In the genomic region with DNA sequence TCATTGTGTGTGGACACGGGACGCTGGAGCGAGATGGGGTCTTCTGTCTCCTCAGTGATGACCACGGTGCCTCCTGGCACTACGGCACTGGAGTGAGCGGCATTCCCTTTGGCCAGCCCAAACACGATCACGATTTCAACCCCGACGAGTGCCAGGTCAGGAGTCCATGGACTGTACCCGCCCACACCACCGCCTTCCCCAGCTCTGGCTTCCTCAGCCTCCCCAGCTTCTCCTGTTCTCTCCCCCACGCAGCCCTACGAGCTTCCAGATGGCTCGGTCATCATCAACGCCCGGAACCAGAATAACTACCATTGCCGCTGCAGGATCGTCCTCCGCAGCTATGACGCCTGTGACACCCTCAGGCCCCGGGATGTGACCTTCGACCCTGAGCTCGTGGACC, we compare ENCODE assay signal across 12 mouse cellular contexts. TPM values are rescaled to one million over a fixed set of nuclear protein-coding genes. Genes with fewer than 3 reads are reported as not detected.
DNase-seq lines count a peak whose midpoint lies in the region; ATAC-seq and TF ChIP-seq lines count a peak whose summit lies in the region.
"Had no signal": no experiment of that assay in that cellular context is flagged by ENCODE, and none has a peak within 500 bp of the region (broad histone marks: within the 10 kb centered on the region; RNA-seq: fewer than 3 reads in every experiment).

No protein-coding gene starts in this region.

- H3K36me3 ChIP-seq in heart, embryonic 10.5 days, result peaks cover 28% of the 10 kb centered on the region
- H3K36me3 ChIP-seq in kidney, embryonic 15.5 days, result peaks cover 18% of the 10 kb centered on the region
- H3K36me3 ChIP-seq in small intestine, adult 2 months (ENCODE audit: control insufficient read depth, insufficient read depth, low read length), result peaks cover 20% of the 10 kb centered on the region
- peaks cover 8% of the 10 kb centered on the region for H3K36me3 ChIP-seq in thymus, adult 2 months (ENCODE audit: control insufficient read depth, insufficient read depth, low read length)

- H3K4me3 ChIP-seq in heart, embryonic 10.5 days, result no peak overlapping the region
- peak overlapping the region; percentile 2; the same call in 1 of the 2 replicates for H3K4me3 ChIP-seq in kidney, embryonic 15.5 days (replicated peaks)
- peak overlapping the region; percentile 40 for H3K4me3 ChIP-seq in small intestine, adult 2 months (ENCODE audit: low read depth, low read length)
- H3K4me3 ChIP-seq in thymus, adult 2 months (ENCODE audit: control insufficient read depth, insufficient read depth, low read length), result no peak overlapping the region
- H3K4me3 ChIP-seq: forebrain, embryonic 12.5 days; midbrain, embryonic 12.5 days had no signal

- H3K4me2 ChIP-seq in kidney, embryonic 15.5 days, result peak overlapping the region; percentile 29
- H3K4me2 ChIP-seq: forebrain, embryonic 12.5 days; midbrain, embryonic 12.5 days had no signal

- peaks cover 22% of the 10 kb centered on the region for H3K4me1 ChIP-seq in heart, embryonic 10.5 days
- peaks cover 30% of the 10 kb centered on the region for H3K4me1 ChIP-seq in kidney, embryonic 15.5 days
- H3K4me1 ChIP-seq in small intestine, adult 2 months (ENCODE audit: control insufficient read depth, insufficient read depth, insufficient read length, low read length), result peaks cover 16% of the 10 kb centered on the region
- peaks cover 10% of the 10 kb centered on the region for H3K4me1 ChIP-seq in thymus, adult 2 months (replicated peaks; ENCODE audit: control insufficient read depth, insufficient read depth, low read length)

- TF ChIP-seq CTCF in small intestine, adult 2 months (IDR thresholded peaks at IDR 0.05; ENCODE audit: extremely low read depth, insufficient read length, insufficient replicate concordance, low read depth, low read length), result no peak
- TF ChIP-seq CTCF in thymus, adult 2 months (IDR thresholded peaks at IDR 0.05; ENCODE audit: borderline replicate concordance, control insufficient read depth, extremely low read depth, insufficient read depth, low read length, poor library complexity), result no peak

- no peak for DNase-seq in heart, embryonic 10.5 days (ENCODE audit: low spot score)
- no peak for DNase-seq in heart, postnatal 4 days
- DNase-seq in right cerebral cortex, adult 18-20 months, result peak; percentile 48
- DNase-seq in right cerebral cortex, postnatal 36 days (ENCODE audit: low spot score in 2 of 2), result no peak
- no peak for DNase-seq in thymus, adult 2 months
- no peak for DNase-seq in right cerebral cortex, postnatal 14 days
- DNase-seq: cerebellum, adult 11 months had no signal

- no peaks in the 10 kb centered on the region for H3K27me3 ChIP-seq in heart, embryonic 10.5 days (ENCODE audit: insufficient read depth, poor library complexity, severe bottlenecking)
- H3K27me3 ChIP-seq in kidney, embryonic 15.5 days, result no peaks in the 10 kb centered on the region
- no peaks in the 10 kb centered on the region for H3K27me3 ChIP-seq in small intestine, adult 2 months (ENCODE audit: control insufficient read depth, insufficient read depth, low read length)
- H3K27me3 ChIP-seq in thymus, adult 2 months (ENCODE audit: control insufficient read depth, insufficient read depth, low read length), result no peaks in the 10 kb centered on the region
- H3K27me3 ChIP-seq: forebrain, embryonic 12.5 days had no signal

- H3K9me3 ChIP-seq in heart, embryonic 10.5 days, result no peaks in the 10 kb centered on the region
- no peaks in the 10 kb centered on the region for H3K9me3 ChIP-seq in kidney, embryonic 15.5 days (replicated peaks)
- H3K9me3 ChIP-seq: forebrain, embryonic 12.5 days; midbrain, embryonic 12.5 days had no signal

- no peak for ATAC-seq in kidney, embryonic 15.5 days (replicated peaks; ENCODE audit: low FRiP score)

- 75% methylated on average over 24 of the region's 24 CpGs for WGBS in heart, embryonic 10.5 days
- WGBS in kidney, embryonic 15.5 days, result 58% methylated on average over 24 of the region's 24 CpGs
- 73% methylated on average over 24 of the region's 24 CpGs for WGBS in small intestine, adult 2 months
- 97% methylated on average over 24 of the region's 24 CpGs for WGBS in thymus, adult 2 months

- TF ChIP-seq POLR2A in small intestine, adult 2 months (IDR thresholded peaks at IDR 0.05; ENCODE audit: low read depth, low read length), result no peak
- TF ChIP-seq POLR2A in thymus, adult 2 months (IDR thresholded peaks at IDR 0.05; ENCODE audit: control insufficient read depth, extremely low read depth, insufficient read depth, low read length, poor library complexity), result no peak

- H3K9ac ChIP-seq in kidney, embryonic 15.5 days, result no peak overlapping the region; the same call in 1 of the 2 replicates
- H3K9ac ChIP-seq: forebrain, embryonic 12.5 days; midbrain, embryonic 12.5 days had no signal

- H3K27ac ChIP-seq in heart, embryonic 10.5 days, result peak overlapping the region; percentile 7; the same call in 1 of the 2 replicates
- peak overlapping the region; percentile 45; the same call in 1 of the 2 replicates for H3K27ac ChIP-seq in kidney, embryonic 15.5 days
- no peak overlapping the region for H3K27ac ChIP-seq in small intestine, adult 2 months (ENCODE audit: insufficient read depth, low read depth, low read length)
- H3K27ac ChIP-seq in thymus, adult 2 months (ENCODE audit: control insufficient read depth, insufficient read depth, low read length), result no peak overlapping the region
- H3K27ac ChIP-seq: forebrain, embryonic 12.5 days; midbrain, embryonic 12.5 days had no signal

RNA-seq across cellular contexts. Expression of gene Neu1, which starts 3.0 kb away (rescaled TPM):
- polyA plus RNA-seq in heart, embryonic 10.5 days (2016; fragmentation: Nextera tagmentation; extraction: Ambion mirVana), result 21.3 and 25.5 TPM in 2 replicates
- 10 to 100 TPM; 10.1 to 11.7 TPM for total RNA-seq in heart, postnatal 4 days (2021)
- 33.7 and 37.0 TPM in 2 replicates for polyA plus RNA-seq in kidney, embryonic 15.5 days (2015; fragmentation: Nextera tagmentation; extraction: Ambion mirVana)
- polyA plus RNA-seq in small intestine, adult 2 months (2012; rRNA removed), result 21.2 and 68.8 TPM in 2 replicates
- polyA plus RNA-seq in thymus, adult 2 months (2012; rRNA removed), result 66.9 and 82.3 TPM in 2 replicates

RNA-seq across cellular contexts. Expression of gene Slc44a4, which starts 19.8 kb away (rescaled TPM):
- 0.10 and 0.41 TPM in 2 replicates for polyA plus RNA-seq in heart, embryonic 10.5 days (2016; fragmentation: Nextera tagmentation; extraction: Ambion mirVana)
- not detected for total RNA-seq in heart, postnatal 4 days (2021)
- polyA plus RNA-seq in kidney, embryonic 15.5 days (2015; fragmentation: Nextera tagmentation; extraction: Ambion mirVana), result 12.4 and 13.0 TPM in 2 replicates
- polyA plus RNA-seq in small intestine, adult 2 months (2012; rRNA removed), result 64.8 and 101 TPM in 2 replicates
- polyA plus RNA-seq in thymus, adult 2 months (2012; rRNA removed), result 0.33 and 0.59 TPM in 2 replicates
- polyA plus RNA-seq: forebrain, embryonic 12.5 days; heart, embryonic 14.5 days had no signal

RNA-seq across cellular contexts. Expression of gene Hspa1b, which starts 25.0 kb away (rescaled TPM):
- polyA plus RNA-seq in heart, embryonic 10.5 days (2016; fragmentation: Nextera tagmentation; extraction: Ambion mirVana), result 0.20 TPM in 1 of 2 replicates, not detected in the other
- 1 to 10 TPM; 4.8 to 5.2 TPM for total RNA-seq in heart, postnatal 4 days (2021)
- 0.49 and 0.53 TPM in 2 replicates for polyA plus RNA-seq in kidney, embryonic 15.5 days (2015; fragmentation: Nextera tagmentation; extraction: Ambion mirVana)
- polyA plus RNA-seq in small intestine, adult 2 months (2012; rRNA removed), result 17.1 and 19.8 TPM in 2 replicates
- polyA plus RNA-seq in thymus, adult 2 months (2012; rRNA removed), result 22.7 and 26.5 TPM in 2 replicates
- polyA plus RNA-seq: midbrain, embryonic 12.5 days had no signal

RNA-seq across cellular contexts. Expression of gene Gm20481, which starts 35.7 kb away (rescaled TPM):
- polyA plus RNA-seq in heart, embryonic 10.5 days (2016; fragmentation: Nextera tagmentation; extraction: Ambion mirVana), result 0.52 TPM in 1 of 2 replicates, not detected in the other
- total RNA-seq in heart, postnatal 4 days (2021), result not detected
- polyA plus RNA-seq in kidney, embryonic 15.5 days (2015; fragmentation: Nextera tagmentation; extraction: Ambion mirVana), result not detected in 2 replicates
- not detected in 2 replicates for polyA plus RNA-seq in small intestine, adult 2 months (2012; rRNA removed)
- not detected in 2 replicates for polyA plus RNA-seq in thymus, adult 2 months (2012; rRNA removed)
- polyA plus RNA-seq: forebrain, embryonic 12.5 days; midbrain, embryonic 12.5 days had no signal

RNA-seq across cellular contexts. Expression of gene Ehmt2, which starts 35.8 kb away (rescaled TPM):
- 46.3 and 66.0 TPM in 2 replicates for polyA plus RNA-seq in heart, embryonic 10.5 days (2016; fragmentation: Nextera tagmentation; extraction: Ambion mirVana)
- total RNA-seq in heart, postnatal 4 days (2021), result 10 to 100 TPM; 55.7 to 56.8 TPM
- polyA plus RNA-seq in kidney, embryonic 15.5 days (2015; fragmentation: Nextera tagmentation; extraction: Ambion mirVana), result 80.1 and 93.7 TPM in 2 replicates
- 101 and 242 TPM in 2 replicates for polyA plus RNA-seq in small intestine, adult 2 months (2012; rRNA removed)
- 372 and 380 TPM in 2 replicates for polyA plus RNA-seq in thymus, adult 2 months (2012; rRNA removed)

Comparison
In these comparisons a context has a peak if more than half of its experiments do, and no peak if none do; other contexts are left out.
1. H3K27ac ChIP-seq: peak in heart, embryonic 10.5 days (single experiment) and kidney, embryonic 15.5 days (single experiment); none in small intestine, adult 2 months (single experiment) and thymus, adult 2 months (single experiment).
2. H3K4me3 ChIP-seq: peak in kidney, embryonic 15.5 days (single experiment) and small intestine, adult 2 months (single experiment); none in heart, embryonic 10.5 days (single experiment) and thymus, adult 2 months (single experiment).
3. RNA of gene Hspa1b, which starts 25.0 kb away (polyA plus RNA-seq): 22.7 to 26.5 TPM in thymus, adult 2 months and 17.1 to 19.8 TPM in small intestine, adult 2 months; 0.49 to 0.53 TPM in kidney, embryonic 15.5 days and 0.20 TPM in heart, embryonic 10.5 days; every median in the first group is over 10 times any median in the second.